Mouse (Mus musculus) MEL (cell line): ENCODE measurements around the gene Pnldc1.

Source experiments
- CTCF ChIP-seq, 3 experiments: IDR thresholded peaks in 2 of 3; conservative IDR thresholded peaks in 1 of 3; 2 replicates each; pipeline ENCODE4 v1.5.1; 2011 to 2012; ENCODE audit warnings: low read length in 3 of 3, low read depth in 2 of 3, mild to moderate bottlenecking in 2 of 3, improper control_type of control experiment in 1 of 3, inconsistent platforms in 1 of 3, mixed read lengths in 1 of 3, moderate library complexity in 1 of 3; ENCODE audit not compliant: control insufficient read depth in 1 of 3, insufficient read depth in 1 of 3, poor library complexity in 1 of 3, severe bottlenecking in 1 of 3
- ETS1 ChIP-seq: IDR thresholded peaks from 2 replicates; pipeline ENCODE4 v1.6.1; 2012; ENCODE audit warnings: low read depth, mild to moderate bottlenecking, inconsistent platforms, low read length, improper control_type of control experiment, moderate library complexity
- RCOR1 ChIP-seq: IDR thresholded peaks from 2 replicates; pipeline ENCODE4 v1.6.1; 2012; ENCODE audit warnings: low read depth, mild to moderate bottlenecking, inconsistent platforms, low read length, improper control_type of control experiment

DNA sequence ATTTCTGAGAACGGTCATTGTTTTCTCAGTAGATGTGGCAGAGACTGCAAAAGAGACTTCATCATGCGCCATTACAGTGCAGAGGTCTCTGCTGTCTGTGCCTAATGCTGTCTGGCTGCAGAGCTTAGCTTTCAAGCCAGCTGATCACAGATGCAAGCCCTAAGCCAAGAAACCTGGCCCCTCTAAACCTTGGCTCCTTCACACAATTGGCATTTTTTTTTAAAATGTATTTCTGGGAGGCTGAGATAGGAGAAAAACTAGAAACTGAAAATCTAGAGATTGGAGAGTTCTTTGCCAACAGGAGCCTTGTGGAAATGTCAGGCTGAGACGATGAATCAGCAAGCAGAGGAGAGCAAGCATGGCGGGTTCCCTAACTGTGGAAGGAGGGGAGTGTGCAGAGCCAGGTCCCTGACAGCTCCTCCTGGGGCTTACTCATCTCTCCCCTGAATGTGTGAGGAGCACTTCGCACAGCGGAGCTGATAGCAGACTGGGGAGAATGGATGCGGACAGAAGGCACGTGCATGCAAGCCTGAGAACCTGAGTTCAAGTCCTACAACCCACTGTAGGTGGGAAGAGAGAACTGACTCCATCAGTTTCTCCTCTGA is 60.1 kb downstream of the Pnldc1 start:
- TF ChIP-seq CTCF (IDR thresholded peaks at IDR 0.05 in 2 of 3, conservative IDR thresholded peaks at IDR 0.05 in 1 of 3; ENCODE audit: control insufficient read depth in 1 of 3, insufficient read depth in 1 of 3, low read depth in 2 of 3, low read length in 3 of 3, poor library complexity in 1 of 3, severe bottlenecking in 1 of 3) = no peak
- no peak for TF ChIP-seq ETS1
- no peak for TF ChIP-seq RCOR1
